Mouse (Mus musculus): Measurements from ENCODE around the gene Tmbim1. TPM values are rescaled to one million over a fixed set of nuclear protein-coding genes. Genes with fewer than 3 reads are reported as not detected.
"Not testable (repeated sequence)": the region's sequence is repeated elsewhere in the genome, so short reads cannot be mapped to it uniquely, and the experiment has no call there.

The Tmbim1 gene
- polyA plus RNA-seq, 1 experiment from 2014 or later, result 9.0 TPM

DNA sequence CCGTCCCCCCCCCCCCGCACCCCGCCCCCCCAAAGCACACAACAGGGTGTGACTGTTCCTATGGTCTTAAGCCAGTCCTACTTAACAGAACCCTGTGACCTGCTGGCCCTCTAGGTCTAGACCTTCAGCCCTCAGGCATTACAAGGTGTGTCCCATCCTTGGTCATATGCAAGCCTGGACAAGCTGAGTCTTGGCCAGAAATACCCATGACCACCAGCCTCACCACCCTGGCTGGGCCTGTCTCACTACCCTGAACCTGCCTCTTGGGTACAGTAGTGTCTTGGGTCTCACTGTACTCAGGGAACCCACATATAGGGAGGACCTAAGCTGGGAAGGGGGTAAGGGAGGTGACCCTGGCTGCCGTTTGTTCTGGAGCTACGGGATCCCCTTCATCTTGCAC lies 32.6 kb upstream of the Tmbim1 start:
- Histone ChIP-seq H3K27me3 (replicated peaks) (no peaks in the 10 kb centered on the region), H3K4me3 (no peak overlapping the region), H3K27ac (no peak overlapping the region), H3K4me1 (peaks cover 13% of the 10 kb centered on the region), H3K4me2 (replicated peaks) (no peak overlapping the region), H3K9ac (no peak overlapping the region), H3K9me3 (no peaks in the 10 kb centered on the region), H3K36me3 (no peaks in the 10 kb centered on the region)
- ATAC-seq (ENCODE audit: low FRiP score, low read depth), result no peak
- WGBS, result 91% methylated on average over 5 of the region's 5 CpGs

DNA sequence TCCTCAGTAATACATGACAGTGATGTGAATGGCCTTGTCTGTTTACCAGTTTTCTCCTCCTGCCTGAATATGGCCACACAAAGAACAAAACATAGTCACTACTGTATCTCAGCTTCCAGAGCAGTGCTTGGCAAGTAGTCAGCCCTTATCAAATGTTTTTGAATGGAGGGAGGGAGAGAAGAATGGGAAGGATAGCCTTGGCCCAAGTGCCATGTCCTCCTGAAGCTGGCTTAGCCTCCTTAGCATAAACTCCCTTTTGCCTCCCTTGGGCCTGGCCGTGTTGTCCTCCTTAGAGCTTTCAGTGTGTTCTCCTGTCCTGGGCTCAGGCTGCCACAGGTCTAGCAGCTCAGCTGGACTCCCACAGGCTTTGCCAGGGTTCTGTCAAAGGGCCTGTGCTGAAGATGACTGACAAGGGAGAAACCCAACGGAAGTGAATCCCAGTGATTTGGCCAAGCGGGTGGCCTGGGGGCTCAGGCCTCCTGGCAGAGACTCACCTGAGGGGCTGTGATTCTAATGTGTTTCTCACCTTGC lies 31.9 kb upstream of the Tmbim1 start:
- Histone ChIP-seq H3K4me2 (replicated peaks) (no peak overlapping the region), H3K4me3 (no peak overlapping the region), H3K9ac (no peak overlapping the region), H3K36me3 (no peaks in the 10 kb centered on the region), H3K27ac (no peak overlapping the region), H3K27me3 (replicated peaks) (no peaks in the 10 kb centered on the region), H3K4me1 (peaks cover 12% of the 10 kb centered on the region), H3K9me3 (no peaks in the 10 kb centered on the region)
- WGBS, result 85% methylated on average over 3 of the region's 3 CpGs
- no peak for ATAC-seq (ENCODE audit: low FRiP score, low read depth)

DNA sequence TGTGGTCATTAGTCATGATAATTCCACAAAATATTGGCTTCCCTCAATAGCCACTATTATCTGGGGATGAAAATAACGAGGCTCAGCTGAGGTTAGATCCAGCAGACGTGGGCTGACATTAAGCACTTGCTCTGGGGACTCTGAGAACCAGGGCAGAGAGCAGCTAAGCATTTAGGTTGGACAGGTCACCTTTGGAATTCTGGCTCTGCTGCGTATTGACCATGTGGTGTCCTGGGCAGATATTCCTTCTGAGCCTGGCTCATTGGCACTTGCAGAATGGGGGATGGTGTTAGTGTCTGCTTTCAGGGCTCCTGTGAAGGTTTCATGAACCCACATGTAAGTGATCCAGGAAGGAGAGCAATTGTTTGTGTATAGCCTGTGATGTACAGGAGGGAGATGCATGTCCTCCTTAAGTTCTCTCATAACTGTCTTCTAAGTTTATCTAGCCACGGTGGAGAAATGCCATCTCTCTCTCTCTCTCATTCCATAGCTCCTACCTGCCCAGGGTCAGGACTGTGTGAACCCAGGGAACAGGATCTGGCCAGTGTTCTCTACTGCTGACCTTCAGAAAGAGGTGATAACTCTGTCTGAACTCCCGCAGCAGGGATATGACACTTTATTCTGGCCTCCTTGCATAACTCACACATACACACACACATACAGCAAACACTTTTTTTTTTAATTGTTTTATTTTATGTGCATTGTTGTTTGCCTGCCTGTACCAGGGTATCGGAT lies 30.2 kb upstream of the Tmbim1 start:
- ATAC-seq (ENCODE audit: low FRiP score, low read depth), result no peak
- H3K36me3 ChIP-seq, result no peaks in the 10 kb centered on the region
- no peak overlapping the region for H3K9ac ChIP-seq
- no peak overlapping the region for H3K4me2 ChIP-seq (replicated peaks)
- no peaks in the 10 kb centered on the region for H3K27me3 ChIP-seq (replicated peaks)
- H3K9me3 ChIP-seq, result no peaks in the 10 kb centered on the region
- H3K4me3 ChIP-seq, result no peak overlapping the region
- 85% methylated on average over 6 of the region's 6 CpGs for WGBS
- no peak overlapping the region for H3K27ac ChIP-seq
- H3K4me1 ChIP-seq, result peaks cover 12% of the 10 kb centered on the region

DNA sequence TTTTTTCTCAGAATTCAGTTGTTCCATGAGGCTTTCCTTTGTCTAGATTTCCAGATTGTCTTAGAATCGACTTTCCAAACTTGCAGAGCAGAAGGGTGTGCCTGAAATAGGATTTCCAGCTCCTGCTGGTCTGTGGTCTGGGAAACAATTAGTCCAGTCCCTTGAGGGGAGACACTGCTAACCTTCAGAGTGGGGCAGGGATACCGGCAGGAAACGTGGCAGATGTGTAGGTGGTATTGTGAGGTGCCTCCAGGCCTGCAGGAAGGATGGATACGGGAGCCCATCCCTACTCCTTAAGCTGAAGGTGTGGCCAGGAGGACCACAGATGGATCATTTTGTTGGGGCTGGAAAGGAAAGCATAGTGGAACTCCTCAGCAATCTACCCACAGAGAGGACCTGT lies 29.6 kb upstream of the Tmbim1 start:
- H3K4me1 ChIP-seq, result peaks cover 12% of the 10 kb centered on the region
- H3K9me3 ChIP-seq, result no peaks in the 10 kb centered on the region
- H3K27me3 ChIP-seq (replicated peaks), result no peaks in the 10 kb centered on the region
- ATAC-seq (ENCODE audit: low FRiP score, low read depth), result no peak
- H3K4me3 ChIP-seq, result no peak overlapping the region
- H3K9ac ChIP-seq, result no peak overlapping the region
- H3K36me3 ChIP-seq, result no peaks in the 10 kb centered on the region
- H3K27ac ChIP-seq, result no peak overlapping the region
- no peak overlapping the region for H3K4me2 ChIP-seq (replicated peaks)
- WGBS, result 80% methylated on average over 4 of the region's 4 CpGs

DNA sequence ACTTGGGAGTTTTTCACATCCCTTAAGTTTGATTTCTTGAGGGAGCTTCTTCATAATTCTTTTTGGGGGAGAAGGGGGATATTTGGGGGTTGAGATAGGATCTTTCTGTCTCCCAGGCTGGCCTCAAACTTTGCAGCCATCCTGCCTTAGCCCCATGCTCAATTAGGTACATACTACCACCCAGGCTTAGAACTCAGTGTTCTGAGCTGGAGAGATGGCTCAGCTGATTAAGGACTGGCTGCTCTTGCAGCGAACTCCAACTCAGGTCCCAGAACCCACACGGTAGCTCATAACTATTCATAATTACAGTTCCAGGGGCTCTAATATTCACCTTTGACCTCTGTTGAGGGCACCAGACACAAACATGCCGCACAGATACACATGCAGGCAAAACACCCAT lies 29.2 kb upstream of the Tmbim1 start:
- no peaks in the 10 kb centered on the region for H3K27me3 ChIP-seq (replicated peaks)
- no peak overlapping the region for H3K4me2 ChIP-seq (replicated peaks)
- ATAC-seq (ENCODE audit: low FRiP score, low read depth), result no peak
- no peaks in the 10 kb centered on the region for H3K36me3 ChIP-seq
- 87% methylated on average over 3 of the region's 3 CpGs for WGBS
- peaks cover 12% of the 10 kb centered on the region for H3K4me1 ChIP-seq
- H3K9ac ChIP-seq, result no peak overlapping the region
- no peak overlapping the region for H3K27ac ChIP-seq
- H3K9me3 ChIP-seq, result no peaks in the 10 kb centered on the region
- H3K4me3 ChIP-seq, result no peak overlapping the region

DNA sequence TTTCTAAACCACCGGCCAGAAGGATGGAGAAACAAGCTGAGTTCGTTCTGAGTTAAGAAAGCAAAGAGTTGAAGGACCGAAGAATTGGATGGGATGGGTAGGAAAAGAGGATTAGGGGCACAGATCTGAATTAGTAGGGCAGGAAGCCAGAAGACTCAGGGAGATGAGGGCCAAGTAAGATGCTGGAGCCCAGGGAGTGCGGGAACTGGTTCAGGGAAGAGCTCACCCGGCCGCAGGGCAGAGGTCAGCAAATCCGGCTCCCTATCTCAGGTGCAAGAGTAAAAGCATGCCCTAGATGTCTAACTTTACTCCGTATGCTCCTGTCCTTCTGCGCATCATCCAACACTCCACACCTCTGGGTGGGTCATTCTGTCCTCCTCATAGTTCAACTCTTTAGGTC lies 27.5 kb upstream of the Tmbim1 start:
- Histone ChIP-seq H3K4me3 (peak overlapping the region; percentile 44), H3K36me3 (0 out of 2 replicates have a peak, but pooled peaks cover under 1% of the 10 kb centered on the region), H3K4me2 (replicated peaks) (peak overlapping the region; percentile 76), H3K27me3 (replicated peaks) (no peaks in the 10 kb centered on the region), H3K4me1 (peaks cover 7% of the 10 kb centered on the region), H3K9me3 (no peaks in the 10 kb centered on the region), H3K9ac (peak overlapping the region; percentile 62), H3K27ac (peak overlapping the region; percentile 63)
- 4% methylated on average over 9 of the region's 9 CpGs for WGBS
- no peak; the same call in 1 of the 2 replicates for ATAC-seq (ENCODE audit: low FRiP score, low read depth)

DNA sequence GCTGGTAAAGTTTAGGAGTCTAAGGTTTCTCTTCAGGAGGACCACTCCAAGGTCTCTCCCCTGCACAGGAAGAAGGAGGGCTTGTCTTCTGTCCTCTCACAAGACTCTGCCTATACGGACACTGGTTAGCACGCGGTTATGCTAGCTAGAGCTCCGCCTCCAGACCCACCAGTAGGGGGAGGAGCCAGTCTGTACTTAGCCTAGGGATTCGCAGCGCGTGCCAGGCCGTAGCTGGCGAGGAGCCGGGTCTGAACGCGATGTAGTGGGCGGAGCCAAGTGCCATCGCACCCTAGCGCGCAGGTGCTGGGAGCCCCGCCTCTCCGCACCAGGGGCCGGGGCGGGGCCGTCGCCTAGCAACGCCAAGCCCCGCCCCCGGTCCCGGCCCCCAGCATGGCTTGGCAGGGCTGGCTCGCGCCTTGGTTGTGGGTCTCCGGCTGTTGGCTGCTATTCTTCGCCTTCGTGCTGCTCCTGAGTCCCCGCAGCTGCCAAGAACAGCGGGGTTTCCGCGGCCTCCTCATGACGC lies 26.9 kb upstream of the Tmbim1 start:
- 0 out of 2 replicates have a peak, but pooled peaks cover 5% of the 10 kb centered on the region for H3K36me3 ChIP-seq
- peak overlapping the region; percentile 44 for H3K4me3 ChIP-seq
- peak overlapping the region; percentile 76 for H3K4me2 ChIP-seq (replicated peaks)
- peaks cover 7% of the 10 kb centered on the region for H3K4me1 ChIP-seq
- ATAC-seq (ENCODE audit: low FRiP score, low read depth), result peak; percentile 97
- H3K27me3 ChIP-seq (replicated peaks), result no peaks in the 10 kb centered on the region
- peak overlapping the region; percentile 62 for H3K9ac ChIP-seq
- WGBS, result 0% methylated on average over 36 of the region's 36 CpGs
- H3K27ac ChIP-seq, result peak overlapping the region; percentile 63
- no peaks in the 10 kb centered on the region for H3K9me3 ChIP-seq

DNA sequence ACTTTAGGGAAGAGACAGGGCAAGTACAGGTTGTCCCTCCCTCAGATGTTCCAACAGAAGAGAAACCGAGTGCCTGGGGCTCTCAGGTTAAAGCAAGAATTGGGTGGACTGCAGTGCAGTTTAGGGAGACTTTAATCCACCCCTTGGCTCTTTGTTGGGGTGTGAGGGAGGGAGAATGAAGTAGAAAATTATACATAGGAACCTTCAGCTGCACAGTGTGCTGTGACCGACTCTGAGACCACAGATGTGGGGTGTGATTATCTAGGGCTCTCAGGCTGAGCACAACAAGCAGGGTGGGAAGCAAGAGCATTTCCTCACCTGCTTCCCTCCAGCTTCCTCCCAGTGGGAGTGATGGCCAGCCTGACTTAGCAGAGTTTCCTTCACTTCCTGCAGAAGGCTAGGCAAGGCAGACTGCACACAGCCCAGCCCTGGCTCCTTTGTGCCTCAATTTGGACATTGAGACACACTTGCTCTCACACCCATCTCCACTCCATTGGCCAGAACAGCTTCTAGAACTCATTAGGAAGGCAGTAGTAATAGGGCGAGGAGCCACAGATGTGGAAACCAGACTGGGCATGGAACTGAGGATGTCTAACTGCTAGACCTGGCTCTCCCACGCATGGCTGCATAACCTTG lies 25.7 kb upstream of the Tmbim1 start:
- Histone ChIP-seq H3K4me3 (no peak overlapping the region), H3K36me3 (0 out of 2 replicates have a peak, but pooled peaks cover 5% of the 10 kb centered on the region), H3K27me3 (replicated peaks) (no peaks in the 10 kb centered on the region), H3K9me3 (no peaks in the 10 kb centered on the region), H3K4me1 (peaks cover 7% of the 10 kb centered on the region), H3K9ac (no peak overlapping the region), H3K27ac (no peak overlapping the region), H3K4me2 (replicated peaks) (no peak overlapping the region)
- WGBS, result 88% methylated on average over 4 of the region's 4 CpGs
- no peak for ATAC-seq (ENCODE audit: low FRiP score, low read depth)

DNA sequence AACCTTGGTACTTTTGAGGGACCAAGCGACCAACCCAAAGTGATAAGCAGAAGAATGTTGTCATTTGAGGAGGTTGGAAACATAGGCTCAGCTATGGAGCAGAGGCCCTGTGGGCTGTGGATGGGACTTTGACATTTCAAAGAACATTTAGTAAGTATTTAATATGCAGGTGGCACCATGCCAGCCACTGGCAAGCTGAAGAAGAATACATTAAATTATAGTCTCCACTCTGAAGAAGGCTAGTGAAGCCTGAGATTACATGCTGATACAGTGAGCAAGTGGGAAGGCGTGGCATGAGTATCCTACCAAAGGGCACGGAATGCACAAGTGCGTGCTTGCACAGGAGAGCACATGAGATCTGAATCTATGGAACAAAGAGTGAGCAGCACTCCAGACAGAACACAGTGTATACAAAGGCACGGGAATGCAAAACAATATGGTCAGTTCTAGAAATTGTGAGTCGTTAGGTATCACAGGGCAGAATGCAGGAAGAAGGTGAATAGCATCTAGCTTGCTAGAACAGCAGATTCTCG lies 24.5 kb upstream of the Tmbim1 start:
- Histone ChIP-seq H3K4me3 (no peak overlapping the region), H3K36me3 (0 out of 2 replicates have a peak, but pooled peaks cover 5% of the 10 kb centered on the region), H3K9me3 (no peaks in the 10 kb centered on the region), H3K9ac (no peak overlapping the region), H3K27ac (no peak overlapping the region), H3K4me2 (replicated peaks) (no peak overlapping the region), H3K4me1 (peaks cover 7% of the 10 kb centered on the region), H3K27me3 (replicated peaks) (no peaks in the 10 kb centered on the region)
- no peak for ATAC-seq (ENCODE audit: low FRiP score, low read depth)
- WGBS, result 85% methylated on average over 7 of the region's 7 CpGs

DNA sequence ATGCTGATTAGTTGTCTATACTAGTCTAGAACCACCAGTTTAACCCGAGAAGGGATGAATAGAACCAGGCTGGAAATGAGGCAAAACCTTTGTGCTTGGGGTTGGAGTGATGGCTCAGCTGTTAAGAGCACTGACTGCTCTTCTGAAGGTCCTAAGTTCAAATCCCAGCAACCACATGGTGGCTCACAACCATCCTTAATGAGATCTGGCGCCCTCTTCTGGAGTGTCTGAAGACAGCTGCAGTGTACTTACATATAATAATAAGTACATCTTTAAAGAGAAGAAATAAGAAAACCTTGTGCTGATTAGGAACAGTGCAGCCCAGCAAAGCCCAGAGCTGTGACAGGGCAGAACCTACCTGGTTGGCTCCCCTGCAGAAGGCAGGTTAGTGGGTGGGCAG lies 21.5 kb upstream of the Tmbim1 start:
- not testable (repeated sequence) for H3K4me1 ChIP-seq; H3K9ac ChIP-seq; H3K4me3 ChIP-seq; H3K9me3 ChIP-seq; H3K27ac ChIP-seq; ATAC-seq (ENCODE audit: low FRiP score, low read depth); H3K27me3 ChIP-seq (replicated peaks); H3K4me2 ChIP-seq (replicated peaks); H3K36me3 ChIP-seq
- 81% methylated on average over 2 of the region's 2 CpGs for WGBS

DNA sequence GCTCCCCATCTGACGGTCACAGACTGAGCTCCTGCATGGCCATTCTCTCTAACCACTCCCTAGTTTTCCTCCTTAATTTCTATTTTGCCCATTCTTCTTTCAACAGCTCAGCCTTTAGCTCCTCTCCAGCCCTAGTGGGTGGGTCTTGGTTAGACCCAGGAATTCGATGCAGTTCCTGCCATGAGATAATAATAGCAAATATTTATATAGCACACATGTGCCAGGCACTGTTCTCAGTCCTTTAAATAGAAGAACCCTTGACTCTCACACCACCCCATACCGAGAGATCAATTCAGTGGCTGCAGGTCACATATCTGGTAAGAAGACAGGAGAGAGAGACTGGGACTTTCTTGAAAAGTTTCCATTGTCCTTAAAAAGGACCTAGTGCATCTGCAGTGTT lies 16.0 kb upstream of the Tmbim1 start:
- Histone ChIP-seq H3K27ac (no peak overlapping the region), H3K36me3 (no peaks in the 10 kb centered on the region), H3K4me3 (no peak overlapping the region), H3K4me1 (peaks cover 5% of the 10 kb centered on the region; the same call in 1 of the 2 replicates), H3K4me2 (replicated peaks) (no peak overlapping the region), H3K9me3 (no peaks in the 10 kb centered on the region), H3K27me3 (replicated peaks) (no peaks in the 10 kb centered on the region), H3K9ac (no peak overlapping the region)
- WGBS, result 88% methylated on average over 3 of the region's 3 CpGs
- no peak for ATAC-seq (ENCODE audit: low FRiP score, low read depth)

DNA sequence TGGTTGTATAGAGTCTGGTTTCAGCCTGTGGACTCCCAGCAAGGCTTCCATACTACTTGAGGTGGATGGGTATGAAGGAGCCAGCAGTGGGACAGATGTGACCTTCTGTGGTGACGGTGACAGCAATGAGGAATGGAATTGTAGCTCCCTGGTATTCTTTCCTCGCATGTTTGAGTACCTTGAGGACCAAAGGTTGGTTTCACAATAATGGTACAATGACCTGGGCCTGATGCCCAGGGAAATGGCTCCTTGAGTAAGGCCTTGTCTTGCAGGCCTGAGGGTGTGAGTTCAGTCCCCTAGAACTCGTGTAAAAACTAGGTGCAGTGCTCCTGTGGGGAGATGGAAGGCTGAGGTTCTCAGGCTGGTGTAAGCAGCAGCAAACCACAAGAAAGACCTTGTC lies 13.3 kb upstream of the Tmbim1 start:
- no peak for ATAC-seq (ENCODE audit: low FRiP score, low read depth)
- Histone ChIP-seq H3K27ac (no peak overlapping the region), H3K9ac (no peak overlapping the region), H3K36me3 (no peaks in the 10 kb centered on the region), H3K4me2 (replicated peaks) (no peak overlapping the region), H3K27me3 (replicated peaks) (no peaks in the 10 kb centered on the region), H3K9me3 (no peaks in the 10 kb centered on the region), H3K4me1 (peaks cover 5% of the 10 kb centered on the region; the same call in 1 of the 2 replicates), H3K4me3 (no peak overlapping the region)
- WGBS, result 91% methylated on average over 3 of the region's 3 CpGs
